Mouse (Mus musculus) neural tube, embryonic 10.5 days (tissue): ENCODE measurements around the gene Gm10721.
"Not testable (repeated sequence)": the region's sequence is repeated elsewhere in the genome, so short reads cannot be mapped to it uniquely, and the experiment has no call there.

Experiments
- DNase-seq: peaks from one replicate; pipeline ENCODE4 v3.0.0-alpha.2; 2017; ENCODE audit warnings: low spot score; ENCODE audit errors: extremely low spot score

Gm10721 gene

GRCm38 (mm10) chr9:3024912-3025467, 12.1 kb downstream of the Gm10721 start, which contains the start of gene Gm10717:
Gm10717 (plus strand) TSS chr9:3025417.
- DNase-seq: not testable (repeated sequence)

GRCm38 (mm10) chr9:3025653-3026052, 12.7 kb downstream of the Gm10721 start:
- not testable (repeated sequence) for DNase-seq

GRCm38 (mm10) chr9:3026136-3026535, 13.2 kb downstream of the Gm10721 start:
- DNase-seq: not testable (repeated sequence)

GRCm38 (mm10) chr9:3026741-3027140, 13.8 kb downstream of the Gm10721 start:
- not testable (repeated sequence) for DNase-seq

- DNase-seq: peak; percentile 75
Measured at GRCm38 (mm10) chr9:3027200-3027599, 14.3 kb downstream of the Gm10721 start.

- DNase-seq: not testable (repeated sequence)
Measured at GRCm38 (mm10) chr9:3029276-3030000, 16.5 kb downstream of the Gm10721 start.

GRCm38 (mm10) chr9:3030677-3031318, 17.9 kb downstream of the Gm10721 start:
- DNase-seq: peak; percentile 99

GRCm38 (mm10) chr9:3034299-3034698, 21.4 kb downstream of the Gm10721 start, which contains the start of gene Gm17535:
Gm17535 (plus strand) TSS chr9:3034599.
- not testable (repeated sequence) for DNase-seq

GRCm38 (mm10) chr9:3036577-3036976, 23.6 kb downstream of the Gm10721 start, which contains the start of gene Gm10715:
Gm10715 (plus strand) TSS chr9:3036877.
- DNase-seq: not testable (repeated sequence)

- peak; percentile 13 for DNase-seq
Measured at GRCm38 (mm10) chr9:3038161-3038560, 25.2 kb downstream of the Gm10721 start.
